Mouse (Mus musculus): ENCODE results near the gene Lsamp. TPM values are rescaled to one million over a fixed set of nuclear protein-coding genes. Genes with fewer than 3 reads are reported as not detected.

Lsamp gene
- polyA plus RNA-seq, 1 experiment from 2014 or later: 4.0 TPM

DNA sequence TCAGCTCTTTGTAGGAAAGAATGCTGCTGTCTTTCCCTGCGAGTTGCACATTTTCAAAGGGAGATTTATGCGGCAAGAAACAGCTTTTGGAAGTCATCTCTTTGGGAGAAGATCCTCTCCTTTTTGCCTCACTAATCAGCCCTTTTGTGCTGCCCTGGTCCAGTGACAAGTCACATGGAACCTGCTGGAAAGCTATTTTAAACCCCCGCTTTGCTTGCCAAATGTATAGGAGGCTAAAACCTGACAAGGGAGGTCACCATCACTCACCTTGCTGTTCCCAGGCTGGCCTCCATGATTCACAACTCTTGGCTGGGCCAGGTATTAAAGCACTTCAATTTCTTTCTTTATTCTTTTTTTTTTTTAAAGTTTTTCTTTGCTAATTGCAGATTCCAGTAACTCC, 1932.2 kb downstream of the Lsamp start:
- no peak overlapping the region for H3K4me2 ChIP-seq (replicated peaks)
- H3K27ac ChIP-seq: no peak overlapping the region
- no peaks in the 10 kb centered on the region for H3K36me3 ChIP-seq
- no peak overlapping the region for H3K4me3 ChIP-seq (replicated peaks)
- H3K27me3 ChIP-seq (replicated peaks): no peaks in the 10 kb centered on the region
- no peaks in the 10 kb centered on the region for H3K9me3 ChIP-seq
- no peak for ATAC-seq
- no peaks in the 10 kb centered on the region for H3K4me1 ChIP-seq (replicated peaks)
- 83% methylated on average over 3 of the region's 3 CpGs for WGBS
- H3K9ac ChIP-seq: no peak overlapping the region

DNA sequence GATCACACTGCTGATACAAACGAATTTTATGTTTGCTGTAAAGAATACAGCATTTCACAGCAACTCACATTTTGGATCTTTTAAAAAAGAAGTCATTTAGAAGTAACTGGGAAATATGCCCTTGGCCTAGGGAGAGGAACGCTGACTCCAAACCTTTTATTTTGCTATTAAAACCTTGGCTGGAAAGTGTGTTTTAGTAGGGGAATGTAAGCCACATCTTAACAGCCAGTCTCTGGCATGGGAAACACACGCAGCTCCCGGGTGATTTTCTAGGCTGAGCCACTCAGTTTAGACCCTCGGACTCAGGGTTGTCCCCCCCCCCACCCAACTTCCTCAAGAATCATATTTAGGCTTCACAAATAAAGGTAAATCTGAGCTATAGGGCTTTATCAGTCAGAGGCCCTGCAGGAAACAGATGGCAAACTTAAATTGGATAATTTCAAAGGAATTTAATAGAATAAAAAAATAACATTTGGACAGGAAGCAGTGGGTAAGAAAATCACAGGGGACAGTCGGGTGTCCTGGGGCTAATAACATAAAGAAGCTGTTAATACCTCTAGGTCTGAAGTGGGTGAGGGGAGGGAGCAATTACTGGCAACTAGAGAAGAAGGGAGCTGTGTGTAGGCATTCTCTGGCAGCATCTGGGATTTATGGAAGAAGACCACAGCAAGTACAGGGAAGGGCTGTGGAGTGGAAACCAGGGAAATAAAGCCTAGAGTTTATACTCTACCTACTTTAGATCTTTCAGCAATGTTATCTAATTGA, 1933.1 kb downstream of the Lsamp start:
- Histone ChIP-seq H3K9me3 (no peaks in the 10 kb centered on the region), H3K9ac (no peak overlapping the region), H3K4me1 (replicated peaks) (no peaks in the 10 kb centered on the region), H3K4me2 (replicated peaks) (no peak overlapping the region), H3K4me3 (replicated peaks) (no peak overlapping the region), H3K27me3 (replicated peaks) (no peaks in the 10 kb centered on the region), H3K27ac (no peak overlapping the region), H3K36me3 (no peaks in the 10 kb centered on the region)
- no peak for ATAC-seq
- 56% methylated on average over 6 of the region's 6 CpGs for WGBS

GRCm38 (mm10) chr16:41929546-41929945, 1945.4 kb downstream of the Lsamp start:
- no peak overlapping the region for H3K9ac ChIP-seq
- no peaks in the 10 kb centered on the region for H3K9me3 ChIP-seq
- WGBS: 92% methylated on average over 4 of the region's 4 CpGs
- no peak overlapping the region for H3K27ac ChIP-seq
- H3K4me3 ChIP-seq (replicated peaks): no peak overlapping the region
- ATAC-seq: no peak
- no peak overlapping the region for H3K4me2 ChIP-seq (replicated peaks)
- no peaks in the 10 kb centered on the region for H3K4me1 ChIP-seq (replicated peaks)
- H3K36me3 ChIP-seq: no peaks in the 10 kb centered on the region
- H3K27me3 ChIP-seq (replicated peaks): no peaks in the 10 kb centered on the region

GRCm38 (mm10) chr16:41935701-41936100, 1951.5 kb downstream of the Lsamp start:
- no peak overlapping the region for H3K27ac ChIP-seq
- WGBS: 67% methylated on average over 2 of the region's 2 CpGs
- no peaks in the 10 kb centered on the region for H3K27me3 ChIP-seq (replicated peaks)
- no peak for ATAC-seq
- no peak overlapping the region for H3K4me3 ChIP-seq (replicated peaks)
- no peaks in the 10 kb centered on the region for H3K4me1 ChIP-seq (replicated peaks)
- no peak overlapping the region for H3K4me2 ChIP-seq (replicated peaks)
- no peak overlapping the region for H3K9ac ChIP-seq
- H3K36me3 ChIP-seq: no peaks in the 10 kb centered on the region
- no peaks in the 10 kb centered on the region for H3K9me3 ChIP-seq

DNA sequence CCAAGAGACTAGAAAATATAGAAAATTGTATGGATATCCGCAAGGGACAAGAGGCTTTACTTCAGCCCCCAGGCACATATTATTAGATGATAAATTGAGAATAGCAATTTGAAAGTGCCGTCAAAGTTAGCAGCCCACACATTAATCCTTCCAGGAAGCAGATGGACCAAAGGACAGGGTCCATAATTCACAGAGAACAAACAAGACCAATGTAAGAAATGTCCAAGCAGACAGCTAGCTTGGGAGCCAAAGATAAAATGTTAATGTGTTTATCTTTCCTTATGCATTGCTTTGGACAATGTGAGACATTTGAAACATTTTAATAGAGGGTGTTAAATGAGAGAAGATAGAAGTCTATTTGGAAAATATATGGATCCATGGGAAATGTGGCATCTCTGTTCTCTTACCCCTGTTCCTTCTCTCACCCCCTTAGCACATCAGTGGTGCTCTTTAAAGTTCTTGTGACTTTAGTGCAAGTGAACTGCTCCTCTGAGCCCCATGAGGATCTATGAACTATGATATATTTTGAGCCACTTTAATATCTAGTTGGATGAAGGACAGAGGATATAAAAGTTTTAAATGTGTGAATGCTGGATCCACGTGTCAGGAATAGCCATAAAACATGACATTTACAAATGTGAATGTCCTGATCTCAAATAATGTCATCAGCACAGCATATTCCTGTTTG, 1952.9 kb downstream of the Lsamp start:
- no peak for ATAC-seq
- Histone ChIP-seq H3K4me2 (replicated peaks) (no peak overlapping the region), H3K9me3 (no peaks in the 10 kb centered on the region), H3K9ac (no peak overlapping the region), H3K4me1 (replicated peaks) (no peaks in the 10 kb centered on the region), H3K4me3 (replicated peaks) (no peak overlapping the region), H3K36me3 (no peaks in the 10 kb centered on the region), H3K27me3 (replicated peaks) (no peaks in the 10 kb centered on the region), H3K27ac (no peak overlapping the region)
- 57% methylated on average over 3 of the region's 3 CpGs for WGBS

DNA sequence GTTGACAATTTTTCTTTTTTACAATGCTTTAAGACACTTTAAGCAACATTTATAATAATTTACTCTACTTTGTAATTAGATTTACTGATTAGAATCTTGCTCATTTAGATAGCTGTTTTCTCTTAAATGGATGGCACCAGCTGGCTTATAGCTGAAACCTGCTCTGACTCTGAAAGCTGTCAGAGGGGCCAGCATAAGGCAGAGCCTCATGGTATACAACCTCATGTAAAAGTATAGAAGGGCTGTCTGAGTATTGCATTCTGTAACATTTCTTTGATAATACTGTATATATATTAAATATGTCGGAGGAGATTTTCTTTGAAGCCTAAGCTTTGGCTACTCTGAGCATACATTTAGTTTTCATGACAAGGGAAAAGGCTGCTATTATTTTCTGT, 1953.4 kb downstream of the Lsamp start:
- Histone ChIP-seq H3K27me3 (replicated peaks) (no peaks in the 10 kb centered on the region), H3K4me3 (replicated peaks) (no peak overlapping the region), H3K36me3 (no peaks in the 10 kb centered on the region), H3K27ac (no peak overlapping the region), H3K9ac (no peak overlapping the region), H3K9me3 (no peaks in the 10 kb centered on the region), H3K4me1 (replicated peaks) (no peaks in the 10 kb centered on the region), H3K4me2 (replicated peaks) (no peak overlapping the region)
- no peak for ATAC-seq
- WGBS: 84% methylated on average over 1 of the region's 1 CpGs

DNA sequence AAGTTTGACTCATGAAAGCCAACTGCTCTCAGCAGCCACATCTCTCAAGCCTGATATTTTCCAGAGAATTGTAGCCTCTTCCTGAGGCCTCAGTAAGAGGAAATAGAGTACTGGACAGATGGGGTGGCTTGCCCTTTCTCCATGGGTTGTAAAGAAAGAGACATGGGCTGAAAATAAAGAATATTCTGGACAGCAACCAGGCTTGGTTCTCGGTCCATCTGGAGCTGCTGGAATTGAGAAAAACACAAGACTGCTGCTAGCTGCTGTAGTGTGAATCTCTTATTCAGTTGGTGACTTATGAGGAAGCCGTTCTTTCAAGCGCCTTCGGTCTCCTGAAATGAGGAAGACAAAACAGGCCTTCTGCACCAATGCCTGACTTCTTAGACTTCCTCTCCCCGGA, 1954.1 kb downstream of the Lsamp start:
- H3K36me3 ChIP-seq: no peaks in the 10 kb centered on the region
- no peaks in the 10 kb centered on the region for H3K27me3 ChIP-seq (replicated peaks)
- H3K9ac ChIP-seq: no peak overlapping the region
- H3K9me3 ChIP-seq: no peaks in the 10 kb centered on the region
- no peak overlapping the region for H3K27ac ChIP-seq
- ATAC-seq: no peak
- 88% methylated on average over 5 of the region's 5 CpGs for WGBS
- H3K4me1 ChIP-seq (replicated peaks): no peaks in the 10 kb centered on the region
- H3K4me3 ChIP-seq (replicated peaks): no peak overlapping the region
- H3K4me2 ChIP-seq (replicated peaks): no peak overlapping the region

DNA sequence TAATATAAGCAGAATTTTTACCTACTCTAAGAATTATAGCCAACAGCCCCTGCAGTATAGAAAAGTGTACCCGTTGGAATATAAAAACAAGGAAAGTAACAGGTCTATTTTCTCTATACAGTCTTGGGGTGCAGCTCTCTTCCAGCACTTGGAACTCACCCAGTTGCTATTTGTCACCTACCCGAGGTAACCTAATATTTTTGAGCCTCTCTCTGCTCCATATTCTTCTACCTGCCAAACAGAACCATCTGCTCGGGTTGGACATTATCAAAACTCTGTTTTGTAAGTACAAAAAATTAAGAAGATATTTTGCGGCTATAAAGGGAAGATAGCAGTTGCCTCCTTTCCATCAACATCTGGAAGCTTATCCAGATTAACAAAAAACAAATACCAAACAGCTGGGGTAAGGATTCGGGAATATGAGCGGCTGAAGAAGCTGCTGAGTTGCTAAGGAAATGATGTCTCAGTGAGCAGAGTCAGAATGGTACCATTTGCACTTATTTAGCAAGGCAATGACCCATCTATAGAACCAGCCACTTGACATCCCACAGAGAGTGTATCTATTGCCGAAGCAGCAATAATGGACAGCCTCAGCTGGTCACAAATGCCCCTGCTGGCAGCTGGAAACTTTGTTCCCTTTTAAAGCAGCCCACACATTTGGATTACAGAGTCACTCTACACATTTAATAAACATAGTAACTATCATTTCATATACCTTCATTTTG, 1957.6 kb downstream of the Lsamp start:
- no peak for ATAC-seq
- 83% methylated on average over 7 of the region's 7 CpGs for WGBS

GRCm38 (mm10) chr16:41957811-41958210, 1973.7 kb downstream of the Lsamp start:
- no peak overlapping the region for H3K4me3 ChIP-seq (replicated peaks)
- no peaks in the 10 kb centered on the region for H3K27me3 ChIP-seq (replicated peaks)
- no peaks in the 10 kb centered on the region for H3K36me3 ChIP-seq
- no peak overlapping the region for H3K4me2 ChIP-seq (replicated peaks)
- 95% methylated on average over 3 of the region's 3 CpGs for WGBS
- H3K9me3 ChIP-seq: no peaks in the 10 kb centered on the region
- no peak overlapping the region for H3K27ac ChIP-seq
- H3K9ac ChIP-seq: no peak overlapping the region
- no peak for ATAC-seq
- no peaks in the 10 kb centered on the region for H3K4me1 ChIP-seq (replicated peaks)

More for the DNA sequence above, 1957.6 kb downstream of the Lsamp start:
- Histone ChIP-seq H3K27ac (no peak overlapping the region), H3K4me2 (replicated peaks) (no peak overlapping the region), H3K36me3 (no peaks in the 10 kb centered on the region), H3K4me3 (replicated peaks) (no peak overlapping the region), H3K9ac (no peak overlapping the region), H3K27me3 (replicated peaks) (no peaks in the 10 kb centered on the region), H3K4me1 (replicated peaks) (no peaks in the 10 kb centered on the region), H3K9me3 (no peaks in the 10 kb centered on the region)

DNA sequence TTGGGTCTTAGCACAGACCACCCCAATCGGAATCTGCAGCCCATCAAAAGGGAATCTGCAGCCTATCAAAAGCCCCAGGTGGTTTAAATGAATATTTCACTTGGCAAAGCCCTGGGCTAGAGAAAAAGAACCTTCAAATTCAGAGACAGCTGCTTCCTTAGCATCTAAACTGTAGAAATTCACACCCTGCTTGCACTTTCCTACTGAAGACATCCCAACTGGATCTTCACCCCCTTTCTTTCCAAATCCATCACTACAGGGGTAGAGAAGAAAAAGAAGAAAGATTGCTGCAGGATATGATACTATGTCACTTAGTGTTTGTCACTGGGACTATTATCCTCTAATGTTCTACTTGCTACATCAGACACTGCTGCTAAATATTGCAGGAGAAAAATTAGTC, 1981.5 kb downstream of the Lsamp start:
- Histone ChIP-seq H3K9ac (no peak overlapping the region), H3K9me3 (no peaks in the 10 kb centered on the region), H3K36me3 (no peaks in the 10 kb centered on the region), H3K4me2 (replicated peaks) (no peak overlapping the region), H3K27ac (no peak overlapping the region), H3K27me3 (replicated peaks) (no peaks in the 10 kb centered on the region), H3K4me3 (replicated peaks) (no peak overlapping the region), H3K4me1 (replicated peaks) (no peaks in the 10 kb centered on the region)
- ATAC-seq: no peak
- 67% methylated on average over 1 of the region's 1 CpGs for WGBS

DNA sequence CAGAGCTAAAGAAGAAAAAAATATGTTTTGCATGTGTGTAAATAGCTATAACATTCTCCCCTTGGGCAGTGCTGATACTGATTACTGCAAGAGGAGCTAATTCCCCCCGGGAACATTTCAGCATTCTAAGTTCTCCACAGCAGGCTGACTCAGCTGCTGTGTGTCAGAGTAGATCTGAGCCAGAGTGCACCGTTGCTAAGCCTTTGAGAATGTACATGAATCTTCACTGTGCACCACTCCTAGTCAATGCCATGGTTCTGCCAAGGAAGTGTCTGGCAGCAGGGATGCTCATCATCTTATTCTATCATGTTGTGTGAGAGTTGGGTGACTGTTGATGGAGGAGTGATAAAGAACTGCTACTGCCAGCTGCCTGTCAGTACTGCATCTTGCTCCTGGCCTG, 1985.1 kb downstream of the Lsamp start:
- Histone ChIP-seq H3K9ac (no peak overlapping the region), H3K9me3 (no peaks in the 10 kb centered on the region), H3K36me3 (no peaks in the 10 kb centered on the region), H3K27me3 (replicated peaks) (no peaks in the 10 kb centered on the region), H3K27ac (no peak overlapping the region), H3K4me2 (replicated peaks) (no peak overlapping the region), H3K4me3 (replicated peaks) (no peak overlapping the region), H3K4me1 (replicated peaks) (no peaks in the 10 kb centered on the region)
- WGBS: 65% methylated on average over 2 of the region's 2 CpGs
- no peak for ATAC-seq

GRCm38 (mm10) chr16:41974866-41975719, 1990.9 kb downstream of the Lsamp start:
- Histone ChIP-seq H3K4me2 (replicated peaks) (no peak overlapping the region), H3K4me1 (replicated peaks) (no peaks in the 10 kb centered on the region), H3K4me3 (replicated peaks) (no peak overlapping the region), H3K9me3 (no peaks in the 10 kb centered on the region), H3K9ac (no peak overlapping the region), H3K27ac (no peak overlapping the region), H3K36me3 (no peaks in the 10 kb centered on the region), H3K27me3 (replicated peaks) (no peaks in the 10 kb centered on the region)
- WGBS: 54% methylated on average over 2 of the region's 2 CpGs
- ATAC-seq: no peak; the same call in 1 of the 2 replicates

All from intestine, embryonic 15.5 days (tissue).